Mouse (Mus musculus) frontal cortex, postnatal 36 days (tissue): ENCODE measurements around the gene Pnrc1.

Experiments used
- DNase-seq, 2 experiments: peaks; one replicate each; pipeline ENCODE4 v3.0.0; 2022; ENCODE audit warnings: low spot score in 2 of 2

Pnrc1 gene

DNA sequence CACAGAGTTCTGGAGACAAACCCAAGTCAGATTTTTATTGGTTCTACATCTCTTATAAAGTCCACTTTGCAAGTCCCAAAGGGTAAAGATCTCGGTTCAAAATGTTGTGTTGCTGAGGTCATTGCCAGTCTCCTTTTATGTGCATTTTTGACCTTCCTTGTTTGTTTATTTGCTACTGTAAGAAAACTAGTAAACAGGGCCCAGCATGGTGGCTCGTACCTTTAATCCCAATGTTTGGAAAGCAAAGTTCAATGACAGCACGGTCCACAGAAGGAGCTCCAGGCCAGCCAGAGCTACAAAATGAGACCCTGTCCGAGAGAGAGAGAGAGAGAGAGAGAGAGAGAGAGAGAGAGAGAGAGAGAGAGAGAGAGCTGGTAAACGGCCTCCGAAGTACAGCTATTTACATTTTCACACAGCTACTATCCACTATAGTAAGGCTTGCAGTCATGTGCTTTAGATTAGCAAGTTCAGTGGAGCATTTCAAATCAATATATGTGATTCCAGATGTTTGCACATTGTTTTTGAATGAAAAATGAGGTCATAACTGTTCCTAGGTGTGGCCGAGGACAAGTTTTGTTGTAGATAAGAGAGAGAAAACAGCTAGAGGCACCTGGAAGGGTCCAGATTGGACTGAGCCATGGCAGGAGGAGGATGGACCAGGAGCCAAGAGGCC is 65.8 kb downstream of the Pnrc1 start:
- DNase-seq, result no peak

DNA sequence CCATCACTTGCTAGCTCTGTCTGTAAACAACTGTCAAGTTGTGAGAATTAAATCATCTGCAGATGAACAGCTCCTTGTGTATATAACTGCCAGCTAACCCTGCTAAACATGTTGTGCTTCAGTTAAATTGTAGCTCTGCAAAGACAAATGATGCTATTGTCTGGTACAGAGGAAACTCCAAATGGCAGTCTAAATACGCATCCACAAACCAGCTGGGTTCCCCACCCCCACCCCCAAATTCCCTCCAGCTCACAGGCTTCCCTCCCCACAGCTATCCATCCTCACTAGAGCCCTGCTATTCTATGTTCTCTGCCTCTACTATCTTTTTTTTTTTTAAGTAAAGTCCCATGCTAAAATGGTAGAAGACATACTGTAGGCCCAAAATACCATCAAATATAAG is 68.1 kb downstream of the Pnrc1 start:
- DNase-seq, result no peak

DNA sequence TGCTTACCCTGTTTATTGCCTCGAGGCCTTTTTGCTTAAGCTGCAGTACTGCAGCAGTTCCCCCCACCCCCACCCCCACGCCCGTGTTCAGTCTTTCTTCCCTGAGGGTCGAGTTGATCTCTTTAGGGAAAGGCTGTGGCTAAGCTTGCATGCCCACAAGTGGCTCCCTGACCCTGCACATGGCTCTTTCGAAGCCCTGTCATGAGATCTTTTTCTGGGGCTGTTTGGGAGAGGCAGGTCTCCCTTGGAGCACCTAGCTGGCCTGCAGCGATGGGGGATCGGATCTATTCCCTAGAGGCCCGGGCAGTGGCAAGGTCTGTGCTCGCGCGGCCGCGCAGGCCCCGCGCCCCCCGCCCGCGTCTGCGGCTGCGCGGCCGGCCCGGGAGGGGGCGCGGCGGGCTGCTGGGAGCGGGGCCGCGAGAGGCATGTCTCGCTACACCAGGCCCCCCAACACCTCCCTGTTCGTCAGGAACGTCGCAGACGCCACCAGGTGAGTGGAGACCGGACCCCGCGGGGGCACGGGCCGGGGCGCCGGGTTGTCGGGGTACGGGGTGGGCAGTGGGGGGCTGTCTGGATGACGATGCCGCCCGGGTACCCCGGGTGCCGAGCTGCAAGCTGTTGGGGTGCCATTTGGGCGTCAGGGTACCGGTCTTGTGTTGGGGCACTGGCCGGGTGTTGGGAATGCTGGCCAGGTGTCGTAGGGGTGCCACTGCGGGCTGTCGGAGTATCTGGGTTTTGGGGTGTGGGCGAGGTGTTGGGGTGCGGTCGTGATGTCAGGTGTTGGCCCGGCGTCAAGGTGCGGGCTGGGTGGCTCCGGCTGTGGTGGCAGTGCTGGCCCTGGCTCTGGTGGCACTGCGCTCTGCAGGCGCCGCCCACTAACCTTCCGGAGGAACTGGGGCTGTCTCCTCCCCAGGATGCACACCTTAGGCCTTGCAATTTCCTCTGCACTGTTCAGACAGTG is 80.8 kb downstream of the Pnrc1 start, which contains the start of gene Srsf12:
Srsf12 (plus strand) TSS at position 111 of the 961 bp plus-strand sequence.
- peak; percentile 44 to 51 for DNase-seq

DNA sequence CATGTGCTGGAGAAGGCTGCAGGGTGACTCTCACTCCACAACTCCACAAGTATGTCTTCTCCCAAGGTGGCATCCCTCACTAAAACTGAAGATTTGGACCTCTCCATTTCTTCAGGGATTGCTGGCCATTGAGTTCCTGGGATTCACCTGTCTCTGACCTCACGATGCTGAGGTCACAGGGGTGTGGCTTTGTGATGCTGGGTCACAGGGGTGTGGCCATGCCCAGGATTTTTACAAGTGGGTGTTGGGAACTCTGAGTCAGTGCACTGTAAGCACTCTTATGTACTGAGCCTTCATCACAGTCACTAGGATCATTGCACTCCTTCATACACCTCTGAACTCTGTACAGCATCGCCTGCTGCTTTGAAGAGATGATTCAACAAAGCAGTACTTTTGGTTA is 82.4 kb downstream of the Pnrc1 start:
- no peak for DNase-seq

DNA sequence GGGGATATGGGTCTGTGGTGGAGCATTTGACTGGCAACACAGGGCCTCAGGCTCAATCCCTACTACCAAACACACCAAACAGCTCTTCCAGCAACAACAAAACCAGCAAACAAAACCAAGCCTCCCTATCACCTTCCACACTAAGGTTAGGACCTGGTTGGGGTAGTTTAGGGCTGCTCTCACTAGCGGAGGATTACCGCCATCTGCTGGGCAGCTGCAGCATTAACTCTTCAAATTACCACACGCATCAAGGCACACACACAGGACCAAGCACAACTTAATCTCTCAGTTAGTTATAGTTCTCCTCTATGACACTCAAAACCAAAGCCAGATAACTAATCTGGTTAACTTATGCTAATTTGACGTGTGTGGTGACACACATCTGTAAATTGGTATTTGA is 85.3 kb downstream of the Pnrc1 start:
- peak; percentile 34 to 54 for DNase-seq

DNA sequence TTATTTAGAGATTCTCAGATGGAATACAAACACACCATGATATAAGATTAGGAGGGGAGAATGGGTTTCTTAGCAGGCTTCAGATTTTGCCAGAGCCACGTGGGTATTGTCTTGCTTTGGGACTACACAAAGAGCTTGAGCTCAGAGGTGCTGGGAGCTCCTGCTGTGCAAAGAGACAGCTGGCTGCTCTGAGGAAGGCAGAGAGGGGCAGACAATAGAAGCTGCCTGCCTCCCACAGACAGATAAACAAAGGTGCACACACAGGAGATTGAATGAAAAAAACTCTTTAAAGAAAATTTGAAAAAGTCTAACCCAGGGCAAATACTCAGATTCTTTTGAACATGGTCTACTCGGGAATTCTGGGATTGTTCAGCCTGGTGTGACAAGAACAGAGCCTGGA is 91.8 kb downstream of the Pnrc1 start:
- no peak for DNase-seq
